Mouse (Mus musculus) CH12.LX (cell line): ENCODE data around the gene Drd1.

Experiments used
- JUN ChIP-seq: IDR thresholded peaks from 2 replicates; pipeline ENCODE4 v1.6.1; 2011; ENCODE audit warnings: low read depth, mild to moderate bottlenecking, low read length, improper control_type of control experiment, moderate library complexity; ENCODE audit not compliant: insufficient read depth
- MYC ChIP-seq: IDR thresholded peaks from 2 replicates; pipeline ENCODE4 v1.6.1; 2011; ENCODE audit warnings: low read depth, mild to moderate bottlenecking, improper control_type of control experiment, low read length
- USF2 ChIP-seq: conservative IDR thresholded peaks from 2 replicates; pipeline ENCODE4 v1.6.1; 2011; ENCODE audit warnings: low read depth, low read length, improper control_type of control experiment

- TF ChIP-seq USF2 (no peak), MYC (no peak), JUN (no peak)
Measured at GRCm38 (mm10) chr13:54071011-54071410, 15.5 kb upstream of the Drd1 start.
